Mouse (Mus musculus): ENCODE data around the gene Pik3cg.
A peak's percentile ranks its signal among the peaks of the same experiment; 100 is the strongest.
"Not testable (repeated sequence)": the region's sequence is repeated elsewhere in the genome, so short reads cannot be mapped to it uniquely, and the experiment has no call there.

The Pik3cg gene

DNA sequence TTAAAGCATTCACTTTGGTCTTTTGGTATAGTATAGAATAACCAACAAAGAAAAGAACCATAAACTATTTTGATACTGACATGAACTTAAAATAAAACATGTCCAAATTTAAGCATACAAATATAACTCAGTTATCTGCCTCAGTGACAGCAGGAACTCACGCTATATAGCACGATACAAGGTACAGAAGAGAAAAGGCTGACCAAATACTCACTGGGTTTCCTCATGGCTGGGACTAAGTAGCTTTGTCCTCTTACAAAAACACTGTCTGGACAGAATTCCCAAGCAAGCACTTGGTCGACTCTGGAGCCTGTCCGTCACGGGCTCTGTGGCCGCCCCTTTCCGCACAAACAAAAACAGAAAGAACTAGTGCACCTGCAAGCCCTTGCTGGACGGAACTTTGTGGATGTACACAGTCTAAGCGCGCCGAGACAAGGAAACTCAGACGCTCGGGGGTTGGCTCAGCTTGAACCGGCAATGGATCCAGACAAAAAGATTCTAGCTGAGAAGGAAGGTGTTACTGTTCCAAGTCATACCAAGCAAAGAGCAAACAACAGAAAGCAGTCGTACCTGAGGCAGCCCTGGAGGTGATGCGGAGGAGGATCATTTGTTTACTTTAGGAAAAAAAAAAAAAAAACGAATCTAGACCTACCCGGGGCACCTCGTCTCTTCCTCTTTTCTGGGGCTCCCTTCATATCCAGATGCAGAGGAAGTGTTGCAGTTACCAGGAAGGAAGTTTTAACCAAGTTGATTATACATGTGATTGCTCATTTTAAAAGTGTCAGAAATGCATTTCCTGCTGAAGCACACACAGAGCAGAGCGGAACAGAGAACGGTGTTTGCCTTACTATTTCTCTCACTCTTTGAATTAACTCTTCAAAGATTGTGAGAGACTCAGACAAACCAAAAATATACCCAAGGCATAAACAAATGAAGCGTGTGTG, at the start of gene Pik3cg:
Pik3cg (minus strand) TSS at position 712 of the 944 bp plus-strand sequence.
- DNase-seq (ENCODE audit: extremely low spot score, low read depth, low spot score), result no peak

DNA sequence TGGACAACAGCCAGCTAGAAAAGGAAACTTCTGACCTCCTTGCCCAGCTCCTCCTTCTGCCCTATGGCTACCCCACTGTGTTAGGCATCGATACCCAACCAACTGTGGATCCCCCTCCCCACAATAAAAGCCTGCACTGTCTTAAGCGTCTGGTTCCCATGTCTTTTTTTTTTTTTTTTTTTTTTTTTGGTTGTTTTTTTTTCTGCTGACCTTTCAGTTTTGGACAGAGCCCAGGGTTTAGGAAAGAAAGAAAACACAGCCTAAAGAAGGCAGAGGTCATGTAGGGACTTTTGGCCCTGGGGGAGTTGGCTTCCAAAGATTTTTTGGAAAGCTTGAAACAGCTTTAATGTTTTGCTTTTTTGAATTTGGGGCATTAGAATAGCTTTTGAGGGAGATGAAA, 40.0 kb upstream of the Pik3cg start:
- DNase-seq (ENCODE audit: extremely low spot score, low read depth, low spot score), result no peak

- DNase-seq (ENCODE audit: extremely low spot score, low read depth, low spot score), result peak; percentile 8
Measured at GRCm38 (mm10) chr12:32245566-32246233, 37.2 kb upstream of the Pik3cg start.

DNA sequence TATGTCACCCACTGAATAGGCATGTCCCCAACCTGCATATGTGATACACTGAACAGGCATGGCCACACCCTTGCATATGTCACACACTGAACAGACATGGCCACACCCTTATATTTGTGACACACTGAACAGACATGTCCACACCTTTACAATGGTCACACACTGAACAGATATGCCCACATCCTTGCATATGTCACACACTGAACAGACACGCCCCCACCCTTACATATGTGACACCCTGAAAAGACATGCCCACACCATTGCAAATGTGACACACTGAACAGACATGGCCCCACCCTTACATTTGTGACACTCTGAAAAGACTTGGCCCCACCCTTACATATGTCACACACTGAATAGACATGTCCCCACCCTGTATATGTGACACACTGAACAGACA, 35.1 kb upstream of the Pik3cg start:
- DNase-seq (ENCODE audit: extremely low spot score, low read depth, low spot score), result no peak

- DNase-seq (ENCODE audit: extremely low spot score, low read depth, low spot score), result not testable (repeated sequence)
Measured at GRCm38 (mm10) chr12:32239134-32239533, 30.7 kb upstream of the Pik3cg start.

GRCm38 (mm10) chr12:32238433-32238832, 30.0 kb upstream of the Pik3cg start:
- DNase-seq (ENCODE audit: extremely low spot score, low read depth, low spot score), result no peak

DNA sequence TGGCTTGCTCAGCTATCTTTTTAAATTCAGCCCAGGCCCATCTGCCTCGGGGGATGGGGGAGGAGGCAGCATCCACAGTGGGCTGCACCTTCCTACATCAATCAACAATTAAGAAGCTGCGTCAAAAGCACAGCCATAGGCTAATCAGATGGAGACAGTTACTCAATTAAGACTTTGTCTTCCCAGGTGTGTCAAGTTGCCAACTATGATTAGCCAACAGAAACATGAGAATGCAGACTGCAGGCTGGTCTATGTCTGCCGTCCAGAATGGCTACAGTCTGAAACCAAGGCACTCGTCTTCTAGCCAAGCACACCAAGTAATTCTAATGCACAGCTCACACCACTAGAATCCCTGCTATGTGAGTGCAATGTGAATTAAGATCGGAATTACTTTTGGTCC, 29.4 kb upstream of the Pik3cg start:
- no peak for DNase-seq (ENCODE audit: extremely low spot score, low read depth, low spot score)

GRCm38 (mm10) chr12:32237139-32237538, 28.7 kb upstream of the Pik3cg start:
- DNase-seq (ENCODE audit: extremely low spot score, low read depth, low spot score), result no peak

- DNase-seq (ENCODE audit: extremely low spot score, low read depth, low spot score), result no peak
Measured at GRCm38 (mm10) chr12:32236450-32236849, 28.0 kb upstream of the Pik3cg start.

DNA sequence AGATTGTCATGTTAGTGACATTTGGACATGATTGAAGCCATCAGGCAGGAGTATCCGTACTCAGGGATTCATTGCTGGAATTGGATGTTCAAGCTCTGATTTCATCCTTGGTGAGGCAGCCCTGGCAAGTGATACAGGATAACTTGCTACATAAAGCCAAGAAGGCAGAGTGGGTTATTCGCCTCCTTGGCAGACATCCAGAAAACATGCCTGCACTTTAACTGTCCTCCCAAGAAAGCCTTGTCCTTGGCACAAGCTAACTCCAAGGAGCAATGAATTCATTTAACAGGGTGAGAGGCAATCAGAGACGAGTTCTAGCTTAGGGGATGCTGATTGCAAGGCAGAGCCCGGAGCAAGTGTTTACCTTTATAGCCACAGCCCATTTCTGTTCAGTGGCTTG, 25.4 kb upstream of the Pik3cg start:
- no peak for DNase-seq (ENCODE audit: extremely low spot score, low read depth, low spot score)

- no peak for DNase-seq (ENCODE audit: extremely low spot score, low read depth, low spot score)
Measured at GRCm38 (mm10) chr12:32231398-32231797, 22.9 kb upstream of the Pik3cg start.

GRCm38 (mm10) chr12:32223629-32224028, 15.2 kb upstream of the Pik3cg start:
- no peak for DNase-seq (ENCODE audit: extremely low spot score, low read depth, low spot score)

GRCm38 (mm10) chr12:32222758-32223385, 14.4 kb upstream of the Pik3cg start:
- no peak for DNase-seq (ENCODE audit: extremely low spot score, low read depth, low spot score)

GRCm38 (mm10) chr12:32220387-32220786, 11.9 kb upstream of the Pik3cg start:
- no peak for DNase-seq (ENCODE audit: extremely low spot score, low read depth, low spot score)

DNA sequence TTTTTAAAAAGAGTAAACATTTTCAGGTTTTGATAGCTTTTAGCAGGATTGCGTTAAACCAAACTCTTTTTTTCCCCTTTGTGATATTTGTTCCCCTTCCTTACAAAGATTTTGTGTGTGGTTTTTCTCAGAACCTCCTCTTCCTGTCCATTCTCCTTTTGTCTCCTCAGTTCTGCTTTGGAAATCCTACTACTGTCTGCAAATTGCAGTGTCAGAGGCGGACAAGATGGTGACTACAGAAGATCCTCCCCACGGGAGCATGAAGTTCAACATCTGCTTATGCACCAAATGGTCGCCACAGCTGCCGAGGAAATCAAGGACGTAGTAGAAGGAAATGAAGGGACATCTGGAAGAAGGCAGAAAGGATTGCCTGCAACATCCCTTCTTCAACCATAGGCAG, 6.7 kb upstream of the Pik3cg start:
- no peak for DNase-seq (ENCODE audit: extremely low spot score, low read depth, low spot score)

GRCm38 (mm10) chr12:32212702-32213101, 4.2 kb upstream of the Pik3cg start:
- DNase-seq (ENCODE audit: extremely low spot score, low read depth, low spot score), result no peak

DNA sequence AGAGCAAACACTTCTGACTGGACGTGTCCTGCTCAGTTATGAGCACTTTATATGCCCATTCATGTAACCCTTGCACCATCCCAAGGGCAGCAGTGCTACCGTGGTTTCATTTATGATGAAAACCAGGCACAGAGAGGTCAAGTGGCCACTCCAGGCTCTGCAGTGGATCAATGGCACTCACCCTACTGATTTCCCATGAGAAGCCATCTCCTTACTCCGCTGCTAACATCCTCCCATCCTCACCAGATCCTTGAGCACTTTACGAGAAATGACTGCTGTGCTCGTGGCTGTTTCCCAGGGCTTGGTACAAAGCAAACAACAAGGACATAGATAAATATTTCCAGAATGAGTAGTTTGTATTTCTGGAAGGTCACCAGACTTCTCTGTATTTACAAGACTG, 3.7 kb upstream of the Pik3cg start:
- no peak for DNase-seq (ENCODE audit: extremely low spot score, low read depth, low spot score)

DNA sequence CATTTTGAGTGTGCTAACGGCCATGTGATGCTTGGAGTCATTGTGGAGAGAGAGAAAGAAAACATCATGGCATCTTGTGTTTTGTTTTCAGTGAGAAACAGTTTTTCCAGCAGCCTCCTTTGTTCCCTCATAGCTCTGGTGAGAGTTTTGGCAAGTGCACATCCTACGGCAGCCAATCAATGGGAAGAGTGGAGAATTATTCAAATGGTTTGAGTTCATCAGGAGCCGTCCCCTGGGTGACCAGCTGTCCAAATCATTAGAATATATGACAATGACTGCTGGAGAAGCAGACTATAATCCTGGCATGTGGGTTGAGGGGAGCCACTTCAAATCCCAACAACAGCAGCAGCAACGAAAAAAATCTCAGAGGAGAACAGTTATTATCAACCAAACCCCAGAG, 2.8 kb upstream of the Pik3cg start:
- no peak for DNase-seq (ENCODE audit: extremely low spot score, low read depth, low spot score)

GRCm38 (mm10) chr12:32208951-32209350, 492 bp upstream of the Pik3cg start:
- DNase-seq (ENCODE audit: extremely low spot score, low read depth, low spot score), result no peak

GRCm38 (mm10) chr12:32207141-32207540, 1.3 kb downstream of the Pik3cg start:
- DNase-seq (ENCODE audit: extremely low spot score, low read depth, low spot score), result no peak

GRCm38 (mm10) chr12:32203695-32204094, 4.8 kb downstream of the Pik3cg start:
- no peak for DNase-seq (ENCODE audit: extremely low spot score, low read depth, low spot score)

- no peak for DNase-seq (ENCODE audit: extremely low spot score, low read depth, low spot score)
Measured at GRCm38 (mm10) chr12:32202583-32202982, 5.9 kb downstream of the Pik3cg start.

Data from hindlimb bud, embryonic 11.5 days (tissue).